Mouse (Mus musculus): ENCODE data around the gene Heatr5a. TPM values are rescaled to one million over a fixed set of nuclear protein-coding genes. Genes with fewer than 3 reads are reported as not detected.

The Heatr5a gene
- polyA plus RNA-seq, 1 experiment from 2014 or later: 12.8 TPM

DNA sequence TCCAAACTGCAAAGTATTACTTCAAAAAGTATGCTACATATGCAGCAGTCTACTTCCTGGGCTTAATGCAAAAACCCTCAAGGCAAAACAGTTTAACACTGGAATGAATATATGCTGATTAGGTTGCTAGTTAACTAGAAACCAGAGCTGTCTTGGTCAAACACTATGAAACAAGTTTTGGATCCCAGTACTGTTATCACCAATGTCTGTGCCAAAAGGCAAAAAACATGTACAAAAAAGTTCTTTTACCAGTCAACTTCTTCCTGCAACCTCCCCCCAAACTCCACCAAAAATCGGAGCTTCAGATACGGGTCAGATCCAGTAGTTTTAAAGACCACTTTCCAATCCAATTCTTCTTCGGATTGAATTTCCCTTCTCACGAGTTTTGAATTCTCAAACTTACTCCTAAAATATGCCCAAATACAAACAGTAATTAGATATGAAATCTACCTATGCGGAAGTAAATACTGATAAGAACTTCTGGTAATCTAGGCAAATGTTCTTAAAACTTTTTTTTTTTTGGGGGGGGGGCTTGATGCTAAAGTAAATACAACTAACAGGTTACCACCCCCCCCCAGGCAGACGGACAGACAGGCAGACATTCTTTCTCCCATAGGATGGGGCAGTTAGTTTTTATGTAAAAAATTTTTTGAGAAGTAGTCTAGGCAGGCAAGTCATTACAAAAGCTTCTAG lies 143.0 kb downstream of the Heatr5a start:
- no peaks in the 10 kb centered on the region for H3K27me3 ChIP-seq
- 25% methylated on average over 6 of the region's 6 CpGs for WGBS
- H3K27ac ChIP-seq: peak overlapping the region; percentile 99
- H3K4me1 ChIP-seq (replicated peaks): peaks cover 11% of the 10 kb centered on the region
- ATAC-seq (ENCODE audit: insufficient number of reproducible peaks, insufficient read depth, low FRiP score, low TSS enrichment, low read depth): no peak
- H3K9me3 ChIP-seq: no peaks in the 10 kb centered on the region
- H3K36me3 ChIP-seq: peaks cover 33% of the 10 kb centered on the region
- H3K4me2 ChIP-seq: peak overlapping the region; percentile 69
- peak overlapping the region; percentile 99 for H3K9ac ChIP-seq (replicated peaks)
- peak overlapping the region; percentile 93 for H3K4me3 ChIP-seq (replicated peaks)

Other genes with a start within 250 kb of the Heatr5a start
- 44.2 and 44.9 TPM in 2 replicates for gene Hectd1, start 141.8 kb downstream of the Heatr5a start, polyA plus RNA-seq (2016; fragmentation: Nextera tagmentation; extraction: Ambion mirVana)
- gene Dtd2, start 35.2 kb upstream of the Heatr5a start, polyA plus RNA-seq (2016; fragmentation: Nextera tagmentation; extraction: Ambion mirVana): 19.5 and 20.8 TPM in 2 replicates
- not detected in 2 replicates for gene Gpr33, start 56.7 kb upstream of the Heatr5a start, polyA plus RNA-seq (2016; fragmentation: Nextera tagmentation; extraction: Ambion mirVana)
- 17.4 and 19.0 TPM in 2 replicates for gene Nubpl, start 126.4 kb upstream of the Heatr5a start, polyA plus RNA-seq (2016; fragmentation: Nextera tagmentation; extraction: Ambion mirVana)

Data from limb, embryonic 12.5 days (tissue).